Mouse (Mus musculus): Measurements from ENCODE around the gene Alox12b. TPM values are rescaled to one million over a fixed set of nuclear protein-coding genes. Genes with fewer than 3 reads are reported as not detected.

The Alox12b gene
- polyA plus RNA-seq, 1 experiment from 2014 or later = not detected

- ATAC-seq = no peak
- Histone ChIP-seq H3K4me2 (ENCODE audit: low read length) (no peak overlapping the region), H3K27me3 (replicated peaks; ENCODE audit: control insufficient read depth, insufficient read depth, low read length) (0 out of 2 replicates have a peak, but pooled peaks cover 3% of the 10 kb centered on the region), H3K9ac (ENCODE audit: low read length) (no peak overlapping the region), H3K4me3 (ENCODE audit: low read depth, low read length) (no peak overlapping the region), H3K36me3 (ENCODE audit: control insufficient read depth, insufficient read depth, low read length) (no peaks in the 10 kb centered on the region), H3K9me3 (replicated peaks; ENCODE audit: control insufficient read depth, low read length) (no peaks in the 10 kb centered on the region), H3K4me1 (ENCODE audit: control insufficient read depth, insufficient read depth, low read length) (no peaks in the 10 kb centered on the region), H3K27ac (ENCODE audit: low read depth, low read length) (no peak overlapping the region)
- WGBS = 89% methylated on average over 5 of the region's 5 CpGs
- no peak for DNase-seq (ENCODE audit: low spot score)
Measured at GRCm38 (mm10) chr11:69148451-69148960, 8.3 kb upstream of the Alox12b start.

GRCm38 (mm10) chr11:69149728-69150127 lies 7.1 kb upstream of the Alox12b start:
- 71% methylated on average over 6 of the region's 6 CpGs for WGBS
- DNase-seq (ENCODE audit: low spot score) = peak; percentile 29
- no peak overlapping the region for H3K27ac ChIP-seq (ENCODE audit: low read depth, low read length)

GRCm38 (mm10) chr11:69150444-69150843 lies 6.3 kb upstream of the Alox12b start:
- DNase-seq (ENCODE audit: low spot score) = peak; percentile 82
- Histone ChIP-seq H3K4me2 (ENCODE audit: low read length) (peak overlapping the region; percentile 17; the same call in 1 of the 2 replicates), H3K4me3 (ENCODE audit: low read depth, low read length) (no peak overlapping the region), H3K36me3 (ENCODE audit: control insufficient read depth, insufficient read depth, low read length) (no peaks in the 10 kb centered on the region), H3K9ac (ENCODE audit: low read length) (0 out of 2 replicates have a peak overlapping the region, but pooled peaks have one; percentile 13), H3K27me3 (replicated peaks; ENCODE audit: control insufficient read depth, insufficient read depth, low read length) (0 out of 2 replicates have a peak, but pooled peaks cover 3% of the 10 kb centered on the region), H3K27ac (ENCODE audit: low read depth, low read length) (no peak overlapping the region), H3K4me1 (ENCODE audit: control insufficient read depth, insufficient read depth, low read length) (no peaks in the 10 kb centered on the region), H3K9me3 (replicated peaks; ENCODE audit: control insufficient read depth, low read length) (no peaks in the 10 kb centered on the region)
- 14% methylated on average over 7 of the region's 7 CpGs for WGBS
- no peak for ATAC-seq

More at GRCm38 (mm10) chr11:69149728-69150127, 7.1 kb upstream of the Alox12b start:
- H3K9me3 ChIP-seq (replicated peaks; ENCODE audit: control insufficient read depth, low read length) = no peaks in the 10 kb centered on the region
- H3K36me3 ChIP-seq (ENCODE audit: control insufficient read depth, insufficient read depth, low read length) = no peaks in the 10 kb centered on the region
- ATAC-seq = no peak
- H3K27me3 ChIP-seq (replicated peaks; ENCODE audit: control insufficient read depth, insufficient read depth, low read length) = 0 out of 2 replicates have a peak, but pooled peaks cover 3% of the 10 kb centered on the region
- no peaks in the 10 kb centered on the region for H3K4me1 ChIP-seq (ENCODE audit: control insufficient read depth, insufficient read depth, low read length)
- H3K9ac ChIP-seq (ENCODE audit: low read length) = no peak overlapping the region
- no peak overlapping the region for H3K4me2 ChIP-seq (ENCODE audit: low read length)
- no peak overlapping the region for H3K4me3 ChIP-seq (ENCODE audit: low read depth, low read length)

- WGBS = 68% methylated on average over 6 of the region's 6 CpGs
- Histone ChIP-seq H3K4me1 (ENCODE audit: control insufficient read depth, insufficient read depth, low read length) (no peaks in the 10 kb centered on the region), H3K9ac (ENCODE audit: low read length) (no peak overlapping the region), H3K27ac (ENCODE audit: low read depth, low read length) (no peak overlapping the region), H3K36me3 (ENCODE audit: control insufficient read depth, insufficient read depth, low read length) (no peaks in the 10 kb centered on the region), H3K4me2 (ENCODE audit: low read length) (peak overlapping the region; percentile 17; the same call in 1 of the 2 replicates), H3K4me3 (ENCODE audit: low read depth, low read length) (no peak overlapping the region), H3K9me3 (replicated peaks; ENCODE audit: control insufficient read depth, low read length) (no peaks in the 10 kb centered on the region), H3K27me3 (replicated peaks; ENCODE audit: control insufficient read depth, insufficient read depth, low read length) (0 out of 2 replicates have a peak, but pooled peaks cover 3% of the 10 kb centered on the region)
- ATAC-seq (no peak), DNase-seq (ENCODE audit: low spot score) (no peak)
Measured at GRCm38 (mm10) chr11:69151004-69151403, 5.8 kb upstream of the Alox12b start.

- no peak overlapping the region for H3K9ac ChIP-seq (ENCODE audit: low read length)
- no peak overlapping the region for H3K27ac ChIP-seq (ENCODE audit: low read depth, low read length)
- H3K4me1 ChIP-seq (ENCODE audit: control insufficient read depth, insufficient read depth, low read length) = peaks cover 7% of the 10 kb centered on the region; the same call in 1 of the 2 replicates
- no peak overlapping the region for H3K4me2 ChIP-seq (ENCODE audit: low read length)
- DNase-seq (ENCODE audit: low spot score) (no peak), ATAC-seq (no peak)
- WGBS = 89% methylated on average over 8 of the region's 8 CpGs
- no peaks in the 10 kb centered on the region for H3K36me3 ChIP-seq (ENCODE audit: control insufficient read depth, insufficient read depth, low read length)
- H3K9me3 ChIP-seq (replicated peaks; ENCODE audit: control insufficient read depth, low read length) = no peaks in the 10 kb centered on the region
- no peak overlapping the region for H3K4me3 ChIP-seq (ENCODE audit: low read depth, low read length)
- H3K27me3 ChIP-seq (replicated peaks; ENCODE audit: control insufficient read depth, insufficient read depth, low read length) = peaks cover 16% of the 10 kb centered on the region; the same call in 1 of the 2 replicates
Measured at GRCm38 (mm10) chr11:69153831-69154230, 3.0 kb upstream of the Alox12b start.

GRCm38 (mm10) chr11:69155351-69155750 lies 1.4 kb upstream of the Alox12b start:
- peaks cover 16% of the 10 kb centered on the region; the same call in 1 of the 2 replicates for H3K27me3 ChIP-seq (replicated peaks; ENCODE audit: control insufficient read depth, insufficient read depth, low read length)

GRCm38 (mm10) chr11:69169313-69169712 lies 12.5 kb downstream of the Alox12b start:
- 83% methylated on average over 12 of the region's 12 CpGs for WGBS
- H3K27me3 ChIP-seq (replicated peaks; ENCODE audit: control insufficient read depth, insufficient read depth, low read length) = no peaks in the 10 kb centered on the region
- no peak for DNase-seq (ENCODE audit: low spot score)

More at GRCm38 (mm10) chr11:69155351-69155750, 1.4 kb upstream of the Alox12b start:
- no peak overlapping the region for H3K4me2 ChIP-seq (ENCODE audit: low read length)
- H3K4me3 ChIP-seq (ENCODE audit: low read depth, low read length) = no peak overlapping the region
- peaks cover 7% of the 10 kb centered on the region; the same call in 1 of the 2 replicates for H3K4me1 ChIP-seq (ENCODE audit: control insufficient read depth, insufficient read depth, low read length)
- no peak overlapping the region for H3K27ac ChIP-seq (ENCODE audit: low read depth, low read length)
- ATAC-seq (no peak), DNase-seq (ENCODE audit: low spot score) (no peak)
- H3K9me3 ChIP-seq (replicated peaks; ENCODE audit: control insufficient read depth, low read length) = no peaks in the 10 kb centered on the region
- H3K9ac ChIP-seq (ENCODE audit: low read length) = no peak overlapping the region
- 62% methylated on average over 1 of the region's 1 CpGs for WGBS
- no peaks in the 10 kb centered on the region for H3K36me3 ChIP-seq (ENCODE audit: control insufficient read depth, insufficient read depth, low read length)

GRCm38 (mm10) chr11:69171626-69172025 lies 14.8 kb downstream of the Alox12b start:
- 26% methylated on average over 7 of the region's 7 CpGs for WGBS
- Histone ChIP-seq H3K4me2 (ENCODE audit: low read length) (no peak overlapping the region), H3K36me3 (ENCODE audit: control insufficient read depth, insufficient read depth, low read length) (no peaks in the 10 kb centered on the region), H3K4me1 (ENCODE audit: control insufficient read depth, insufficient read depth, low read length) (no peaks in the 10 kb centered on the region), H3K9ac (ENCODE audit: low read length) (no peak overlapping the region), H3K27ac (ENCODE audit: low read depth, low read length) (no peak overlapping the region), H3K27me3 (replicated peaks; ENCODE audit: control insufficient read depth, insufficient read depth, low read length) (no peaks in the 10 kb centered on the region), H3K9me3 (replicated peaks; ENCODE audit: control insufficient read depth, low read length) (no peaks in the 10 kb centered on the region), H3K4me3 (ENCODE audit: low read depth, low read length) (no peak overlapping the region)
- ATAC-seq = no peak
- peak; percentile 46 for DNase-seq (ENCODE audit: low spot score)

More at GRCm38 (mm10) chr11:69169313-69169712, 12.5 kb downstream of the Alox12b start:
- Histone ChIP-seq H3K4me2 (ENCODE audit: low read length) (no peak overlapping the region), H3K27ac (ENCODE audit: low read depth, low read length) (no peak overlapping the region), H3K4me3 (ENCODE audit: low read depth, low read length) (no peak overlapping the region), H3K36me3 (ENCODE audit: control insufficient read depth, insufficient read depth, low read length) (no peaks in the 10 kb centered on the region), H3K4me1 (ENCODE audit: control insufficient read depth, insufficient read depth, low read length) (no peaks in the 10 kb centered on the region), H3K9ac (ENCODE audit: low read length) (no peak overlapping the region), H3K9me3 (replicated peaks; ENCODE audit: control insufficient read depth, low read length) (no peaks in the 10 kb centered on the region)
- no peak for ATAC-seq

- no peak for DNase-seq (ENCODE audit: low spot score)
- no peak overlapping the region for H3K9ac ChIP-seq (ENCODE audit: low read length)
- 100% methylated on average over 2 of the region's 2 CpGs for WGBS
- no peak overlapping the region for H3K4me2 ChIP-seq (ENCODE audit: low read length)
- no peaks in the 10 kb centered on the region for H3K27me3 ChIP-seq (replicated peaks; ENCODE audit: control insufficient read depth, insufficient read depth, low read length)
- H3K27ac ChIP-seq (ENCODE audit: low read depth, low read length) = no peak overlapping the region
- no peak overlapping the region for H3K4me3 ChIP-seq (ENCODE audit: low read depth, low read length)
- H3K9me3 ChIP-seq (replicated peaks; ENCODE audit: control insufficient read depth, low read length) = no peaks in the 10 kb centered on the region
- H3K4me1 ChIP-seq (ENCODE audit: control insufficient read depth, insufficient read depth, low read length) = no peaks in the 10 kb centered on the region
- H3K36me3 ChIP-seq (ENCODE audit: control insufficient read depth, insufficient read depth, low read length) = no peaks in the 10 kb centered on the region
- no peak for ATAC-seq
Measured at GRCm38 (mm10) chr11:69172606-69173005, 15.8 kb downstream of the Alox12b start.
